Mouse (Mus musculus): ENCODE results near the gene Enpp1.
A peak's percentile ranks its signal among the peaks of the same experiment; 100 is the strongest.

The Enpp1 gene

GRCm38 (mm10) chr10:24711480-24712366, at the start of gene Enpp1:
Gene Enpp1, minus strand, starts transcription at chr10:24712159.
- peak; percentile 67 to 75 for DNase-seq (ENCODE audit: low spot score in 2 of 2)

- no peak for DNase-seq (ENCODE audit: low spot score in 2 of 2)
Observed at GRCm38 (mm10) chr10:24758326-24758915, 46.5 kb upstream of the Enpp1 start.

GRCm38 (mm10) chr10:24754874-24755540, 43.0 kb upstream of the Enpp1 start:
- DNase-seq (ENCODE audit: low spot score in 2 of 2): no peak

- peak; percentile 62 to 70 for DNase-seq (ENCODE audit: low spot score in 2 of 2)
Observed at GRCm38 (mm10) chr10:24754251-24754835, 42.4 kb upstream of the Enpp1 start.

GRCm38 (mm10) chr10:24753536-24754250, 41.7 kb upstream of the Enpp1 start:
- peak; percentile 7 to 10 for DNase-seq (ENCODE audit: low spot score in 2 of 2)

GRCm38 (mm10) chr10:24742950-24743487, 31.1 kb upstream of the Enpp1 start:
- no peak for DNase-seq (ENCODE audit: low spot score in 2 of 2)

- DNase-seq (ENCODE audit: low spot score in 2 of 2): no peak
Observed at GRCm38 (mm10) chr10:24741229-24742198, 29.6 kb upstream of the Enpp1 start.

GRCm38 (mm10) chr10:24739171-24739570, 27.2 kb upstream of the Enpp1 start:
- no peak for DNase-seq (ENCODE audit: low spot score in 2 of 2)

GRCm38 (mm10) chr10:24738456-24738855, 26.5 kb upstream of the Enpp1 start:
- no peak for DNase-seq (ENCODE audit: low spot score in 2 of 2)

GRCm38 (mm10) chr10:24735027-24735777, 23.2 kb upstream of the Enpp1 start:
- no peak for DNase-seq (ENCODE audit: low spot score in 2 of 2)

GRCm38 (mm10) chr10:24727478-24727877, 15.5 kb upstream of the Enpp1 start:
- no peak for DNase-seq (ENCODE audit: low spot score in 2 of 2)

GRCm38 (mm10) chr10:24725197-24725596, 13.2 kb upstream of the Enpp1 start:
- DNase-seq (ENCODE audit: low spot score in 2 of 2): no peak

- DNase-seq (ENCODE audit: low spot score in 2 of 2): no peak
Observed at GRCm38 (mm10) chr10:24721841-24722240, 9.9 kb upstream of the Enpp1 start.

- DNase-seq (ENCODE audit: low spot score in 2 of 2): no peak
Observed at GRCm38 (mm10) chr10:24719383-24719782, 7.4 kb upstream of the Enpp1 start.

GRCm38 (mm10) chr10:24718720-24719119, 6.8 kb upstream of the Enpp1 start:
- DNase-seq (ENCODE audit: low spot score in 2 of 2): no peak

GRCm38 (mm10) chr10:24718058-24718457, 6.1 kb upstream of the Enpp1 start:
- no peak for DNase-seq (ENCODE audit: low spot score in 2 of 2)

GRCm38 (mm10) chr10:24716232-24716631, 4.3 kb upstream of the Enpp1 start:
- no peak for DNase-seq (ENCODE audit: low spot score in 2 of 2)

GRCm38 (mm10) chr10:24712901-24713300, 942 bp upstream of the Enpp1 start:
- DNase-seq (ENCODE audit: low spot score in 2 of 2): no peak

GRCm38 (mm10) chr10:24712367-24712761, 405 bp upstream of the Enpp1 start:
- DNase-seq (ENCODE audit: low spot score in 2 of 2): no peak

Measured in spleen, postnatal 36 days (tissue).